Mouse (Mus musculus) liver, embryonic 11.5 days (tissue): Measurements from ENCODE around the gene Obsl1. TPM values are rescaled to one million over a fixed set of nuclear protein-coding genes. Genes with fewer than 3 reads are reported as not detected.
A peak's percentile ranks its signal among the peaks of the same experiment; 100 is the strongest.

ENCODE experiments used
- ATAC-seq: fragments of 200-750 bp; cut with Nextera tagmentation; replicated peaks from 2 replicates; pipeline ENCODE4 v1.8.0; 2017; ENCODE audit warnings: moderate number of reproducible peaks, mild to moderate bottlenecking, moderate TSS enrichment, moderate library complexity; ENCODE audit not compliant: low FRiP score
- DNase-seq: peaks from one replicate; pipeline ENCODE4 v3.0.0-alpha.2; 2017; ENCODE audit warnings: low spot score
- H3K27ac ChIP-seq: fragments of 300-500 bp; sonication (generic); 2 replicates; pipeline ENCODE4 v1.5.1; 2014; ENCODE audit warnings: mild to moderate bottlenecking, low read depth, low read length, control low read depth
- H3K27me3 ChIP-seq: fragments of 300-500 bp; sonication (generic); replicated peaks from 2 replicates; pipeline ENCODE4 v1.6.1; 2014; ENCODE audit warnings: low read length, mixed read lengths; ENCODE audit not compliant: control insufficient read depth, insufficient read depth
- H3K36me3 ChIP-seq: fragments of 300-500 bp; sonication (generic); 2 replicates; pipeline ENCODE4 v1.6.1; 2014; ENCODE audit warnings: mild to moderate bottlenecking, low read length, moderate library complexity, mixed read lengths; ENCODE audit not compliant: control insufficient read depth, insufficient read depth
- H3K4me1 ChIP-seq: fragments of 300-500 bp; sonication (generic); replicated peaks from 2 replicates; pipeline ENCODE4 v1.6.1; 2014; ENCODE audit warnings: low read length, mixed read lengths; ENCODE audit not compliant: control insufficient read depth, insufficient read depth
- H3K4me2 ChIP-seq: fragments of 300-500 bp; sonication (generic); 2 replicates; pipeline ENCODE4 v1.6.1; 2014; ENCODE audit warnings: mild to moderate bottlenecking, control low read depth, moderate library complexity
- H3K4me3 ChIP-seq: fragments of 300-500 bp; sonication (generic); 2 replicates; pipeline ENCODE4 v1.5.1; 2014; ENCODE audit warnings: low read depth, low read length, control low read depth
- H3K9ac ChIP-seq: fragments of 300-500 bp; sonication (generic); 2 replicates; pipeline ENCODE4 v1.6.1; 2014; ENCODE audit warnings: low read depth, low read length, control low read depth
- H3K9me3 ChIP-seq: fragments of 300-500 bp; sonication (generic); 2 replicates; pipeline ENCODE4 v1.6.1; 2016; ENCODE audit warnings: low read length, inconsistent platforms, mixed read lengths; ENCODE audit not compliant: control insufficient read depth
- WGBS: fragments of 180-500 bp; shearing (Covaris S2); extraction: QIAGEN DNeasy Blood & Tissue Kit; methylation state at CpG from one replicate; pipeline ENCODE4 v1.1.7; 2014; 5-methylcytosine and 5-hydroxymethylcytosine counted together
- polyA plus RNA-seq: library from polyadenylated mRNA; unstranded; fragments of >200 nt; fragmentation: Nextera tagmentation; extraction: Ambion mirVana; gene quantifications from 2 replicates; pipeline ENCODE4 v1.2.1, GENCODE M21; 2014

Obsl1 gene
- polyA plus RNA-seq = 42.5 and 45.6 TPM in 2 replicates

- peaks cover 5% of the 10 kb centered on the region; the same call in 1 of the 2 replicates for H3K36me3 ChIP-seq
- ATAC-seq (peak; percentile 75), DNase-seq (peak; percentile 77)
- H3K4me3 ChIP-seq = peak within 1 kb of the TSS; percentile 69
- peak within 1 kb of the TSS; percentile 68 for H3K4me2 ChIP-seq
- peaks cover 55% of the 10 kb centered on the region for H3K27me3 ChIP-seq
- peak within 1 kb of the TSS; percentile 80 for H3K9ac ChIP-seq
- WGBS = under 1% methylated on average over 65 of the region's 65 CpGs
- peak within 1 kb of the TSS; percentile 92 for H3K27ac ChIP-seq
- H3K4me1 ChIP-seq = peaks cover 21% of the 10 kb centered on the region
- no peaks in the 10 kb centered on the region for H3K9me3 ChIP-seq
Measured at GRCm38 (mm10) chr1:75505956-75506831, at the start of gene Obsl1. Obsl1 (minus strand) TSS chr1:75506452.

GRCm38 (mm10) chr1:75555680-75556079 lies 49.4 kb upstream of the Obsl1 start:
- WGBS = 75% methylated on average over 7 of the region's 7 CpGs
- H3K36me3 ChIP-seq = peaks cover 10% of the 10 kb centered on the region
- ATAC-seq (no peak), DNase-seq (no peak)
- no peak overlapping the region for H3K4me2 ChIP-seq
- no peak overlapping the region for H3K27ac ChIP-seq
- no peaks in the 10 kb centered on the region for H3K9me3 ChIP-seq
- H3K9ac ChIP-seq = no peak overlapping the region
- H3K27me3 ChIP-seq = peaks cover 6% of the 10 kb centered on the region
- H3K4me3 ChIP-seq = no peak overlapping the region
- H3K4me1 ChIP-seq = peaks cover 3% of the 10 kb centered on the region; the same call in 1 of the 2 replicates

GRCm38 (mm10) chr1:75550586-75550985 lies 44.3 kb upstream of the Obsl1 start:
- no peak overlapping the region for H3K4me2 ChIP-seq
- DNase-seq (no peak), ATAC-seq (no peak)
- 84% methylated on average over 15 of the region's 15 CpGs for WGBS
- peaks cover 21% of the 10 kb centered on the region for H3K27me3 ChIP-seq
- no peak overlapping the region for H3K9ac ChIP-seq
- no peaks in the 10 kb centered on the region for H3K9me3 ChIP-seq
- H3K4me1 ChIP-seq = no peaks in the 10 kb centered on the region
- no peak overlapping the region for H3K4me3 ChIP-seq
- no peak overlapping the region for H3K27ac ChIP-seq
- peaks cover 10% of the 10 kb centered on the region for H3K36me3 ChIP-seq

DNA sequence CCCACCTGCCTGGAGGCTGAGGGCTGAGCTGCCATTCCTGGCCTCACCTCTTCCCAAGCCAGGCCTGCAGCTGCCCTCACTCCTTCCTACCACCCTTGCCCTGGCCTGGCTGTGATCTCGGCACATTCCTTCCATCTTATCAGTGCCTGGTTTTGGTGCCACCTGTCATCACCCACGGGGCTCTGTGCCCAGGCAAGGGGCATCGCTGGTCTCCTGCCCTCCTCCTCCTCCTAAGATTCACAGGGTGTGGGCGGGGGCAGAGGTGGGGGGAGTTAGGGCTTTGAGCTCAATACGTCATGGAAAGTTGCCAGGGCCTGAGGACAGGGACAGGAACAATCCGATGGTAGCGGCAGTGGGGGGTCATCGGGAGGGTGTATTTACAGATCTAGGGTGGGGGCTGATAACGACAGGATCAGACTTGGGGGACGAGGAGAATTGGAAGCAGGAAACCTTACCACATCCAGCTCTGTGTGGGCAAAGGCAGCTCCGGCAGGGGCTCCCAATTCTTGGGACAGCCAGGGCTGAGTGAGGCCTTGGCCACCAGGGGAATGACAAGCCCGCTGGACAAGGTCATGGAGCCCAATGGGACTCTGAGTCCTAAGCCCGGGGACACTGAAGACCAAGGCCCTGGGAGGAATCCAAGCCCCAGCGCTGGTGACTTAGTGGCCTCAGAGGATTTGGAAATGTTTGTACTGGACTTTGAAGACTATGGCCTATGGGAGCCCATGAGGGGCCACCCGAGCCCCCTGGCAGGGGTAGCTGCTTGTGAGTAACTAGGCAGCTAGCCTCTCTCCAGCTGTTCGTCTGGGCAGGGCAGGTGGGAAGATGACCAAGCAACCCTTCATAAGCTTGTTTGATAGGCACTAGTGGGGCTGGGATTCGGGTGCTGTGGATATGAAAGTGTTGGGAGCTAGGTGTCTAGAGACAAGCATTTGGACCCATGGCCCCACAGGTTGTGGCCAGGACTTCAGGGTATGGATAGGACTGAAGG lies 43.3 kb upstream of the Obsl1 start:
- Histone ChIP-seq H3K27me3 (peaks cover 26% of the 10 kb centered on the region), H3K9me3 (no peaks in the 10 kb centered on the region), H3K27ac (no peak overlapping the region), H3K4me1 (no peaks in the 10 kb centered on the region), H3K4me2 (no peak overlapping the region), H3K9ac (no peak overlapping the region), H3K36me3 (peaks cover 8% of the 10 kb centered on the region), H3K4me3 (no peak overlapping the region)
- DNase-seq (no peak), ATAC-seq (no peak)
- WGBS = 74% methylated on average over 17 of the region's 17 CpGs

- Histone ChIP-seq H3K4me1 (no peaks in the 10 kb centered on the region), H3K4me2 (no peak overlapping the region), H3K27ac (no peak overlapping the region), H3K36me3 (peaks cover 8% of the 10 kb centered on the region), H3K9me3 (no peaks in the 10 kb centered on the region), H3K4me3 (no peak overlapping the region), H3K9ac (no peak overlapping the region), H3K27me3 (peaks cover 26% of the 10 kb centered on the region)
- DNase-seq = no peak
- ATAC-seq = no peak
- WGBS = 79% methylated on average over 17 of the region's 17 CpGs
Measured at GRCm38 (mm10) chr1:75548871-75549270, 42.6 kb upstream of the Obsl1 start.

DNA sequence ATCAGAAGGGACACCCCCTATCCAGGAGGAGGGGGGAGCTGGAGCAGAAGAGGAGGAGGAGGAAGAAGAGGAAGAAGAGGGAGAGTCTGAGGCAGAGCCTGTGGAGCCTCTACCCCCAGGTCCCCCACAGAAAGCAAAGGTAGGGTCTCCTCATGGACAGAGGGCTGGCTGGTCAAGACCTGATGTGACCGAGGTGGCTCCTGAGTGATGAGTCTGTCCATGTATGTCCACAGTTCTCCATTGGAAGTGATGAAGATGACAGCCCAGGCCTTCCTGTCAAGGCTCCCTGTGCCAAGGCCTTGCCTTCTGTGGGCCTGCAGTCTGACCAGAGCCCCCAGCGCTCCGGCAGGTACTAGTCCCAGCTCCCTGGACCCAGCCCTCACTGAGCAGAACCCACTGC lies 41.8 kb upstream of the Obsl1 start:
- H3K4me2 ChIP-seq = no peak overlapping the region
- H3K9me3 ChIP-seq = no peaks in the 10 kb centered on the region
- no peaks in the 10 kb centered on the region for H3K4me1 ChIP-seq
- no peak overlapping the region for H3K9ac ChIP-seq
- peaks cover 8% of the 10 kb centered on the region for H3K36me3 ChIP-seq
- peaks cover 26% of the 10 kb centered on the region for H3K27me3 ChIP-seq
- no peak for DNase-seq
- H3K4me3 ChIP-seq = no peak overlapping the region
- 94% methylated on average over 3 of the region's 3 CpGs for WGBS
- no peak overlapping the region for H3K27ac ChIP-seq
- ATAC-seq = no peak

- H3K9me3 ChIP-seq = no peaks in the 10 kb centered on the region
- H3K27ac ChIP-seq = no peak overlapping the region
- WGBS = 91% methylated on average over 13 of the region's 13 CpGs
- no peak overlapping the region; the same call in 1 of the 2 replicates for H3K4me2 ChIP-seq
- no peak overlapping the region for H3K4me3 ChIP-seq
- H3K4me1 ChIP-seq = no peaks in the 10 kb centered on the region
- DNase-seq (no peak), ATAC-seq (no peak)
- peaks cover 26% of the 10 kb centered on the region for H3K27me3 ChIP-seq
- H3K9ac ChIP-seq = no peak overlapping the region
- peaks cover 5% of the 10 kb centered on the region for H3K36me3 ChIP-seq
Measured at GRCm38 (mm10) chr1:75547351-75547750, 41.1 kb upstream of the Obsl1 start.
